Mouse (Mus musculus) inflammation-experienced regulatory T-cells, adult 16 weeks (primary cell): ENCODE results near the gene Nedd1. TPM values are rescaled to one million over a fixed set of nuclear protein-coding genes. Genes with fewer than 3 reads are reported as not detected.

Experiments used
- polyA plus RNA-seq: library from polyadenylated mRNA; unstranded; fragments of 100-300 nt; shearing (Covaris generic); gene quantifications from one replicate; pipeline ENCODE4 v1.2.1, GENCODE M21; 2017

Nedd1 gene
- polyA plus RNA-seq = 46.9 TPM

DNA sequence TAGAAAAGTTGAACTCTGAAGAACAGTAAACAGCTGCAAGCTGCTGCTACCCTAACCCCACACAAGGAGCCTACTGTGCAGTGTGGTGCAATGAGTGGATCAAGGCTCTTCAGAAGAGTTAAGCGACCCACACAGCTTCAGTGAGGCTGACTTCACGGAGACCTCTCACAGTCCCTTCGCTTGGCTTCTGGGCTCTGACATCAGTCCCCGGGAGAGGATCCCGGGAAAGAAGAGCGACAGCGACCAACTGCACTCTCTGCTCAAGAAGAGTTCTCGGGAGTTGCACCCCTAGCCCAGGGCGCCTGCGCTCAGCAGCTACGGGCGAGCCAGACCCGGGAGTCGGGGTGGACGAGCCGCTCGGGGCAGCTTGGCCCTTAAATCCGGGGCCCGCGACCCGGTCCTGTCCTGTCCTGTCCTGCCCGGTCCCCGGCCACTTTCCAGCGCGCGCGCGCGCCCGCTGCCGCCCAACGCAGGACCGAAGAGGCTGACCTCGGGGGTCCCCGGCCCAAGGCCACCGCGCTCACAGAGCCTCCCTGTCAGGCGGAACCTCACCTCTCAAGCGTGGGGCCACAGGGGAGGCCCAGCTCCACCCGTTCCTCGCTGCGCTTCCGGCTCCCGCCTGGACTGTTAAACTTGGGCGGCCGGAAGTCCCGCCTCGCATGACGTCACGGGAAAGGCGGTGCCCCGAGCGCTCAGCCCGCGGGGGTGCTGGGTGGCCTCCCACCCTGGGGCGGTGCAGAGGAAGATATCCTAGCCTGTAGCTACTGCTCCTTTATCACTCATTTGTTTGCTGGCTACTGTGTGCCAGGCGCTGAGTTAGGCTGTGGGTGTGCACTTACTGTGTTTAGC, at the start of gene Nedd1:
Gene Nedd1, minus strand, starts transcription at position 650 of the 849 bp plus-strand sequence.

